Mouse (Mus musculus): ENCODE results near the gene Foxa3.

DNA sequence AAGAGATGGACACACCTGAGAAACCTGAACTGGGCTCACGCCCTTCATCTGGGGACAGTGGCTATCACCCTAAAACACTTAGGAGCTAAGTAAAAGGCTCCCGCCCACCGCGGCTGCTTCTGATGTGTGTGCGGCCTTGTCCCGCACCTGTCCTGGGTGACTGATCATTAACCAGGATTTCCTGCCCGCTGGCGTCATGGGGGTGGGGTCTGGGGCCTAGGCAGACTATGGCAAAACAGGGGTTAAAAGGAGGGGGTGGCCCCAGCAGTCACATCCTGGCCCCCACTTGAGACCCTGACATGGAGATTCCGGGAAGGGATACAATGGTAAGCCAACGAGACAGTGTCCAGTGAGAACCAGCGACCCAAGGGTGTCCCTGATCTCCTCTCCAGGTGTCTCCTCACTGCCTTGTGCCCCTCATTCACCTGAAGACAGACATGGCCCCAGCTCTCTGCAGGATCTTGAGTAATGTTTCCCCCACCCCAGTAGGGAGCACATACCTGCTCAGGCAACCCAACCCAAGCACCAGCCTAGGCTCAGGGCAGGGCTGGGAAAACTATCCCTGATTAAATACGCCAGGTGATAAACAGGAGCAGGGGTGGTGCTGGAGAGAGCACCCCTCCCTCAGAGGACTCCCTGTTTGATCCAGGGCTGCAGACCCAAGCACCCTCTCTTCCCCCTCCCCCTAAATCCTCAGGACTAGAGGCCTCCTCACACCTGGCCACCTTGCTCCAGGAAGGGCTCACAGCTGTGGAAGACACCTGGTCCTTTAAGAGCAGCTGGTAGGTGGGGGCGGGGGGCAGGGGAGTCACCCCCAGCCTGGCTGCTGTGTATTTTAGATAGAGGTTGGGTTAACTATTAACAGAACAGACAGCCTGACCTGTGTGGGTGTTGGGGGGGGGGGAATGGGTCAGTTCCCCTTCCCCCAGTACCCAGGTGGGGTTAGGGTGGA lies 16.0 kb downstream of the Foxa3 start:
- TF ChIP-seq CTCF (IDR thresholded peaks at IDR 0.05; ENCODE audit: low read depth) = no peak
- TF ChIP-seq EP300 (IDR thresholded peaks at IDR 0.05; ENCODE audit: low read depth) = no peak
